Mouse (Mus musculus): ENCODE measurements at regions not wholly inside any gene's neighbourhood (a gene's known extent, or its start where the extent isn't known, plus 50 kb on each side); places are given as distances from the start of the nearest gene placed in this dataset.
"Not testable (repeated sequence)": the region's sequence is repeated elsewhere in the genome, so short reads cannot be mapped to it uniquely, and the experiment has no call there.

- Histone ChIP-seq H3K36me3 (ENCODE audit: control insufficient read depth, insufficient read depth, low read length, poor library complexity, severe bottlenecking) (no peaks in the 10 kb centered on the region), H3K4me1 (ENCODE audit: control insufficient read depth, insufficient read depth, low read length) (no peaks in the 10 kb centered on the region), H3K9ac (ENCODE audit: low read depth, poor library complexity, severe bottlenecking) (no peak overlapping the region), H3K27me3 (ENCODE audit: control insufficient read depth, insufficient read depth, low read length, poor library complexity, severe bottlenecking) (no peaks in the 10 kb centered on the region), H3K27ac (ENCODE audit: insufficient read depth, low read length) (no peak overlapping the region), H3K4me3 (ENCODE audit: low read depth, low read length) (no peak overlapping the region), H3K9me3 (replicated peaks; ENCODE audit: control insufficient read depth, insufficient read depth, low read length, poor library complexity, severe bottlenecking) (no peaks in the 10 kb centered on the region; the same call in 1 of the 2 replicates)
- TF ChIP-seq POLR2A (IDR thresholded peaks at IDR 0.05; ENCODE audit: insufficient read depth, low read length) (no peak), CTCF (IDR thresholded peaks at IDR 0.05; ENCODE audit: low read depth, low read length) (no peak), EP300 (IDR thresholded peaks at IDR 0.05; ENCODE audit: insufficient read depth, low read depth, low read length) (no peak)
These were observed 122.7 kb upstream of the Zfp746 start for GRCm38 (mm10) chr6:48209103-48209502.

- H3K4me1 ChIP-seq (ENCODE audit: control insufficient read depth, insufficient read depth, low read length), result no peaks in the 10 kb centered on the region
- H3K4me3 ChIP-seq (ENCODE audit: low read depth, low read length), result no peak overlapping the region
- no peaks in the 10 kb centered on the region for H3K36me3 ChIP-seq (ENCODE audit: control insufficient read depth, insufficient read depth, low read length, poor library complexity, severe bottlenecking)
- no peaks in the 10 kb centered on the region; the same call in 1 of the 2 replicates for H3K9me3 ChIP-seq (replicated peaks; ENCODE audit: control insufficient read depth, insufficient read depth, low read length, poor library complexity, severe bottlenecking)
- no peak overlapping the region for H3K9ac ChIP-seq (ENCODE audit: low read depth, poor library complexity, severe bottlenecking)
- no peaks in the 10 kb centered on the region for H3K27me3 ChIP-seq (ENCODE audit: control insufficient read depth, insufficient read depth, low read length, poor library complexity, severe bottlenecking)
- TF ChIP-seq CTCF (IDR thresholded peaks at IDR 0.05; ENCODE audit: low read depth, low read length) (peak; percentile 33), POLR2A (IDR thresholded peaks at IDR 0.05; ENCODE audit: insufficient read depth, low read length) (no peak), EP300 (IDR thresholded peaks at IDR 0.05; ENCODE audit: insufficient read depth, low read depth, low read length) (no peak)
- H3K27ac ChIP-seq (ENCODE audit: insufficient read depth, low read length), result no peak overlapping the region
These were observed 119.3 kb upstream of the Zfp746 start for GRCm38 (mm10) chr6:48205722-48206121.

GRCm38 (mm10) chr6:48199951-48200350, 113.6 kb upstream of the Zfp746 start:
- no peaks in the 10 kb centered on the region for H3K4me1 ChIP-seq (ENCODE audit: control insufficient read depth, insufficient read depth, low read length)
- no peaks in the 10 kb centered on the region; the same call in 1 of the 2 replicates for H3K27me3 ChIP-seq (ENCODE audit: control insufficient read depth, insufficient read depth, low read length, poor library complexity, severe bottlenecking)
- H3K4me3 ChIP-seq (ENCODE audit: low read depth, low read length), result no peak overlapping the region
- no peak for TF ChIP-seq EP300 (IDR thresholded peaks at IDR 0.05; ENCODE audit: insufficient read depth, low read depth, low read length)
- no peak for TF ChIP-seq POLR2A (IDR thresholded peaks at IDR 0.05; ENCODE audit: insufficient read depth, low read length)
- no peak for TF ChIP-seq CTCF (IDR thresholded peaks at IDR 0.05; ENCODE audit: low read depth, low read length)
- no peak overlapping the region for H3K9ac ChIP-seq (ENCODE audit: low read depth, poor library complexity, severe bottlenecking)
- no peaks in the 10 kb centered on the region for H3K9me3 ChIP-seq (replicated peaks; ENCODE audit: control insufficient read depth, insufficient read depth, low read length, poor library complexity, severe bottlenecking)
- H3K27ac ChIP-seq (ENCODE audit: insufficient read depth, low read length), result no peak overlapping the region
- no peaks in the 10 kb centered on the region for H3K36me3 ChIP-seq (ENCODE audit: control insufficient read depth, insufficient read depth, low read length, poor library complexity, severe bottlenecking)

- no peaks in the 10 kb centered on the region; the same call in 1 of the 2 replicates for H3K27me3 ChIP-seq (ENCODE audit: control insufficient read depth, insufficient read depth, low read length, poor library complexity, severe bottlenecking)
- TF ChIP-seq CTCF (IDR thresholded peaks at IDR 0.05; ENCODE audit: low read depth, low read length) (no peak), POLR2A (IDR thresholded peaks at IDR 0.05; ENCODE audit: insufficient read depth, low read length) (no peak), EP300 (IDR thresholded peaks at IDR 0.05; ENCODE audit: insufficient read depth, low read depth, low read length) (no peak)
- H3K4me1 ChIP-seq (ENCODE audit: control insufficient read depth, insufficient read depth, low read length), result no peaks in the 10 kb centered on the region
- no peaks in the 10 kb centered on the region for H3K9me3 ChIP-seq (replicated peaks; ENCODE audit: control insufficient read depth, insufficient read depth, low read length, poor library complexity, severe bottlenecking)
- H3K4me3 ChIP-seq (ENCODE audit: low read depth, low read length), result no peak overlapping the region
- no peak overlapping the region for H3K27ac ChIP-seq (ENCODE audit: insufficient read depth, low read length)
- H3K9ac ChIP-seq (ENCODE audit: low read depth, poor library complexity, severe bottlenecking), result no peak overlapping the region
- H3K36me3 ChIP-seq (ENCODE audit: control insufficient read depth, insufficient read depth, low read length, poor library complexity, severe bottlenecking), result no peaks in the 10 kb centered on the region
These were observed 112.4 kb upstream of the Zfp746 start for GRCm38 (mm10) chr6:48198806-48199205.

- H3K9ac ChIP-seq (ENCODE audit: low read depth, poor library complexity, severe bottlenecking), result no peak overlapping the region
- no peak for TF ChIP-seq EP300 (IDR thresholded peaks at IDR 0.05; ENCODE audit: insufficient read depth, low read depth, low read length)
- no peak for TF ChIP-seq CTCF (IDR thresholded peaks at IDR 0.05; ENCODE audit: low read depth, low read length)
- TF ChIP-seq POLR2A (IDR thresholded peaks at IDR 0.05; ENCODE audit: insufficient read depth, low read length), result no peak
- H3K9me3 ChIP-seq (replicated peaks; ENCODE audit: control insufficient read depth, insufficient read depth, low read length, poor library complexity, severe bottlenecking), result no peaks in the 10 kb centered on the region
- no peak overlapping the region for H3K4me3 ChIP-seq (ENCODE audit: low read depth, low read length)
- no peaks in the 10 kb centered on the region; the same call in 1 of the 2 replicates for H3K27me3 ChIP-seq (ENCODE audit: control insufficient read depth, insufficient read depth, low read length, poor library complexity, severe bottlenecking)
- H3K4me1 ChIP-seq (ENCODE audit: control insufficient read depth, insufficient read depth, low read length), result no peaks in the 10 kb centered on the region
- H3K36me3 ChIP-seq (ENCODE audit: control insufficient read depth, insufficient read depth, low read length, poor library complexity, severe bottlenecking), result no peaks in the 10 kb centered on the region
- H3K27ac ChIP-seq (ENCODE audit: insufficient read depth, low read length), result no peak overlapping the region
These were observed 111.4 kb upstream of the Zfp746 start for GRCm38 (mm10) chr6:48197696-48198378.

- not testable (repeated sequence) for H3K36me3 ChIP-seq (ENCODE audit: control insufficient read depth, insufficient read depth, low read length, poor library complexity, severe bottlenecking); H3K27ac ChIP-seq (ENCODE audit: insufficient read depth, low read length); H3K4me1 ChIP-seq (ENCODE audit: control insufficient read depth, insufficient read depth, low read length); H3K9ac ChIP-seq (ENCODE audit: low read depth, poor library complexity, severe bottlenecking); H3K9me3 ChIP-seq (replicated peaks; ENCODE audit: control insufficient read depth, insufficient read depth, low read length, poor library complexity, severe bottlenecking); H3K27me3 ChIP-seq (ENCODE audit: control insufficient read depth, insufficient read depth, low read length, poor library complexity, severe bottlenecking); H3K4me3 ChIP-seq (ENCODE audit: low read depth, low read length)
These were observed 102.0 kb upstream of the Zfp746 start for GRCm38 (mm10) chr6:48188363-48188762.
